Mouse (Mus musculus): ENCODE results near the gene Edaradd. TPM values are rescaled to one million over a fixed set of nuclear protein-coding genes. Genes with fewer than 3 reads are reported as not detected.

Gene Edaradd
- polyA plus RNA-seq (2015; fragmentation: Nextera tagmentation; extraction: Ambion mirVana): 1.7 TPM in 2 replicates

GRCm38 (mm10) chr13:12519955-12520584 lies at the start of gene Edaradd:
Gene Edaradd, minus strand, starts transcription at chr13:12520438.
- H3K36me3 ChIP-seq (ENCODE audit: control insufficient read depth, insufficient read depth, low read length): no peaks in the 10 kb centered on the region

GRCm38 (mm10) chr13:12569741-12570140 lies 49.5 kb upstream of the Edaradd start:
- Histone ChIP-seq H3K4me1 (ENCODE audit: control insufficient read depth, insufficient read depth, low read length) (peaks cover 5% of the 10 kb centered on the region; the same call in 1 of the 2 replicates), H3K4me2 (ENCODE audit: low read depth, low read length) (no peak overlapping the region), H3K27me3 (replicated peaks; ENCODE audit: control insufficient read depth, insufficient read depth, low read length) (no peaks in the 10 kb centered on the region), H3K4me3 (ENCODE audit: low read length) (no peak overlapping the region), H3K9me3 (ENCODE audit: control insufficient read depth, low read length) (no peaks in the 10 kb centered on the region), H3K27ac (ENCODE audit: low read length) (no peak overlapping the region), H3K9ac (ENCODE audit: low read depth, low read length) (no peak overlapping the region), H3K36me3 (ENCODE audit: control insufficient read depth, insufficient read depth, low read length) (no peaks in the 10 kb centered on the region)
- 75% methylated on average over 7 of the region's 7 CpGs for WGBS
- ATAC-seq: no peak

More at GRCm38 (mm10) chr13:12519955-12520584, at the start of gene Edaradd:
- Histone ChIP-seq H3K4me2 (ENCODE audit: low read depth, low read length) (peak within 1 kb of the TSS; percentile 88), H3K4me3 (ENCODE audit: low read length) (peak within 1 kb of the TSS; percentile 53), H3K4me1 (ENCODE audit: control insufficient read depth, insufficient read depth, low read length) (no peaks in the 10 kb centered on the region; the same call in 1 of the 2 replicates), H3K27me3 (replicated peaks; ENCODE audit: control insufficient read depth, insufficient read depth, low read length) (0 out of 2 replicates have a peak, but pooled peaks cover 5% of the 10 kb centered on the region), H3K27ac (ENCODE audit: low read length) (peak within 1 kb of the TSS; percentile 18; the same call in 1 of the 2 replicates), H3K9ac (ENCODE audit: low read depth, low read length) (peak within 1 kb of the TSS; percentile 73), H3K9me3 (ENCODE audit: control insufficient read depth, low read length) (no peaks in the 10 kb centered on the region)
- WGBS: under 1% methylated on average over 35 of the region's 35 CpGs
- ATAC-seq: peak; percentile 89

GRCm38 (mm10) chr13:12568597-12569469 lies 48.6 kb upstream of the Edaradd start:
- H3K4me2 ChIP-seq (ENCODE audit: low read depth, low read length): no peak overlapping the region
- no peaks in the 10 kb centered on the region for H3K9me3 ChIP-seq (ENCODE audit: control insufficient read depth, low read length)
- H3K9ac ChIP-seq (ENCODE audit: low read depth, low read length): no peak overlapping the region
- no peak overlapping the region for H3K4me3 ChIP-seq (ENCODE audit: low read length)
- no peaks in the 10 kb centered on the region for H3K27me3 ChIP-seq (replicated peaks; ENCODE audit: control insufficient read depth, insufficient read depth, low read length)
- WGBS: 63% methylated on average over 9 of the region's 9 CpGs
- no peak overlapping the region for H3K27ac ChIP-seq (ENCODE audit: low read length)
- ATAC-seq: no peak
- no peaks in the 10 kb centered on the region for H3K36me3 ChIP-seq (ENCODE audit: control insufficient read depth, insufficient read depth, low read length)
- H3K4me1 ChIP-seq (ENCODE audit: control insufficient read depth, insufficient read depth, low read length): peaks cover 5% of the 10 kb centered on the region; the same call in 1 of the 2 replicates

- no peak overlapping the region for H3K27ac ChIP-seq (ENCODE audit: low read length)
- H3K4me1 ChIP-seq (ENCODE audit: control insufficient read depth, insufficient read depth, low read length): peaks cover 5% of the 10 kb centered on the region; the same call in 1 of the 2 replicates
- no peak overlapping the region for H3K9ac ChIP-seq (ENCODE audit: low read depth, low read length)
- no peak overlapping the region for H3K4me2 ChIP-seq (ENCODE audit: low read depth, low read length)
- H3K27me3 ChIP-seq (replicated peaks; ENCODE audit: control insufficient read depth, insufficient read depth, low read length): no peaks in the 10 kb centered on the region
- no peaks in the 10 kb centered on the region for H3K9me3 ChIP-seq (ENCODE audit: control insufficient read depth, low read length)
- H3K36me3 ChIP-seq (ENCODE audit: control insufficient read depth, insufficient read depth, low read length): no peaks in the 10 kb centered on the region
- no peak overlapping the region for H3K4me3 ChIP-seq (ENCODE audit: low read length)
- WGBS: 83% methylated on average over 1 of the region's 1 CpGs
- ATAC-seq: no peak
Measured at GRCm38 (mm10) chr13:12567936-12568335, 47.7 kb upstream of the Edaradd start.

- Histone ChIP-seq H3K9me3 (ENCODE audit: control insufficient read depth, low read length) (no peaks in the 10 kb centered on the region), H3K4me3 (ENCODE audit: low read length) (peak within 1 kb of the TSS; percentile 84), H3K27ac (ENCODE audit: low read length) (no peak within 1 kb of the TSS), H3K9ac (ENCODE audit: low read depth, low read length) (peak within 1 kb of the TSS; percentile 79), H3K4me1 (ENCODE audit: control insufficient read depth, insufficient read depth, low read length) (peaks cover 5% of the 10 kb centered on the region; the same call in 1 of the 2 replicates), H3K36me3 (ENCODE audit: control insufficient read depth, insufficient read depth, low read length) (no peaks in the 10 kb centered on the region), H3K27me3 (replicated peaks; ENCODE audit: control insufficient read depth, insufficient read depth, low read length) (no peaks in the 10 kb centered on the region), H3K4me2 (ENCODE audit: low read depth, low read length) (peak within 1 kb of the TSS; percentile 95)
- WGBS: under 1% methylated on average over 73 of the region's 73 CpGs
- peak; percentile 99 for ATAC-seq
Measured at GRCm38 (mm10) chr13:12565621-12566390, 45.6 kb upstream of the Edaradd start, which contains the start of gene Ero1lb. Gene Ero1lb, plus strand, starts transcription at chr13:12565874.

GRCm38 (mm10) chr13:12562256-12562655 lies 42.0 kb upstream of the Edaradd start:
- H3K27ac ChIP-seq (ENCODE audit: low read length): no peak overlapping the region
- H3K9ac ChIP-seq (ENCODE audit: low read depth, low read length): no peak overlapping the region
- H3K4me3 ChIP-seq (ENCODE audit: low read length): no peak overlapping the region
- no peak for ATAC-seq
- no peak overlapping the region for H3K4me2 ChIP-seq (ENCODE audit: low read depth, low read length)
- 83% methylated on average over 4 of the region's 4 CpGs for WGBS
- no peaks in the 10 kb centered on the region for H3K9me3 ChIP-seq (ENCODE audit: control insufficient read depth, low read length)
- H3K36me3 ChIP-seq (ENCODE audit: control insufficient read depth, insufficient read depth, low read length): no peaks in the 10 kb centered on the region
- peaks cover 5% of the 10 kb centered on the region; the same call in 1 of the 2 replicates for H3K4me1 ChIP-seq (ENCODE audit: control insufficient read depth, insufficient read depth, low read length)
- no peaks in the 10 kb centered on the region for H3K27me3 ChIP-seq (replicated peaks; ENCODE audit: control insufficient read depth, insufficient read depth, low read length)

GRCm38 (mm10) chr13:12561729-12562128 lies 41.5 kb upstream of the Edaradd start:
- no peaks in the 10 kb centered on the region for H3K9me3 ChIP-seq (ENCODE audit: control insufficient read depth, low read length)
- no peak for ATAC-seq
- no peak overlapping the region for H3K4me3 ChIP-seq (ENCODE audit: low read length)
- 73% methylated on average over 2 of the region's 2 CpGs for WGBS
- no peak overlapping the region for H3K9ac ChIP-seq (ENCODE audit: low read depth, low read length)
- no peak overlapping the region for H3K4me2 ChIP-seq (ENCODE audit: low read depth, low read length)
- no peaks in the 10 kb centered on the region for H3K27me3 ChIP-seq (replicated peaks; ENCODE audit: control insufficient read depth, insufficient read depth, low read length)
- no peak overlapping the region for H3K27ac ChIP-seq (ENCODE audit: low read length)
- H3K4me1 ChIP-seq (ENCODE audit: control insufficient read depth, insufficient read depth, low read length): peaks cover 5% of the 10 kb centered on the region; the same call in 1 of the 2 replicates
- no peaks in the 10 kb centered on the region for H3K36me3 ChIP-seq (ENCODE audit: control insufficient read depth, insufficient read depth, low read length)

GRCm38 (mm10) chr13:12559462-12560120 lies 39.4 kb upstream of the Edaradd start:
- H3K4me2 ChIP-seq (ENCODE audit: low read depth, low read length): no peak overlapping the region
- H3K27ac ChIP-seq (ENCODE audit: low read length): no peak overlapping the region
- H3K4me1 ChIP-seq (ENCODE audit: control insufficient read depth, insufficient read depth, low read length): no peaks in the 10 kb centered on the region
- no peaks in the 10 kb centered on the region for H3K36me3 ChIP-seq (ENCODE audit: control insufficient read depth, insufficient read depth, low read length)
- WGBS: 51% methylated on average over 6 of the region's 6 CpGs
- H3K9ac ChIP-seq (ENCODE audit: low read depth, low read length): no peak overlapping the region
- ATAC-seq: no peak
- no peak overlapping the region for H3K4me3 ChIP-seq (ENCODE audit: low read length)
- no peaks in the 10 kb centered on the region for H3K27me3 ChIP-seq (replicated peaks; ENCODE audit: control insufficient read depth, insufficient read depth, low read length)
- H3K9me3 ChIP-seq (ENCODE audit: control insufficient read depth, low read length): no peaks in the 10 kb centered on the region
